Mouse (Mus musculus): ENCODE data around the gene Rbck1.

DNA sequence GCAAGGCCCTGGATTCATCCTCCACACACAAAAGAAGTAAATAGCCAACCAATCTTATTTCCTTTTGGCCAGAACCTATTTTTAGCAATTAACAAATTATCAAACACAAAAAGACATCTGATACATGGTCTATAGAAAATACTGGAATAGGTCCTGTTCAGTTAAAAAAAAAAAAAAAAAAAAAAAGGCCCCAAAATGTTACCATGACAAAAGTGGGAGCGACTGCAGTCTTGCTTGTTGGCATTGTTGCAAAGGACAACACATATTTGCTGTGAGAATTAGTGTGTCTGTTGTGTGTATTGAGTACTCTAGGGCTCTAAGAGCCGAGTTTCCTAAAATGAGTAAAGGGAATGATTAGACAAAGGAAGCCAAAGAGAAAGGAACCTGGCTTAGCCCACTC lies 40.0 kb downstream of the Rbck1 start:
- TF ChIP-seq CTCF (IDR thresholded peaks at IDR 0.05; ENCODE audit: low read depth) (no peak), EP300 (IDR thresholded peaks at IDR 0.05; ENCODE audit: low read depth) (no peak)
